Mouse (Mus musculus) C2C12 (cell line): Measurements from ENCODE around the gene Mmab.

Experiments
- CTCF ChIP-seq: IDR thresholded peaks from one replicate; pipeline ENCODE4 v1.5.1; 2011; ENCODE audit not compliant: control insufficient read depth, insufficient read depth, insufficient read length
- FOSL1 ChIP-seq: IDR thresholded peaks from one replicate; pipeline ENCODE4 v1.8.0; 2011; ENCODE audit warnings: mild to moderate bottlenecking, low read length; ENCODE audit not compliant: poor library complexity, insufficient read depth, severe bottlenecking
- MAX ChIP-seq: IDR thresholded peaks from one replicate; pipeline ENCODE4 v1.6.1; 2011; ENCODE audit warnings: mild to moderate bottlenecking, control low read depth
- MYOG ChIP-seq: IDR thresholded peaks from one replicate; pipeline ENCODE4 v1.6.1; 2011; ENCODE audit not compliant: control insufficient read depth, insufficient read length; ENCODE audit errors: extremely low read depth
- USF1 ChIP-seq: IDR thresholded peaks from one replicate; pipeline ENCODE4 v1.6.1; 2011; ENCODE audit warnings: low read depth, mild to moderate bottlenecking, control low read depth, moderate library complexity

GRCm38 (mm10) chr5:114423961-114424360, 19.9 kb downstream of the Mmab start:
- TF ChIP-seq CTCF (no peak), MAX (no peak), MYOG (no peak), USF1 (no peak), FOSL1 (no peak)
